Mouse (Mus musculus) embryonic facial prominence, embryonic 11.5 days (tissue): Measurements from ENCODE around the gene Ltc4s. TPM values are rescaled to one million over a fixed set of nuclear protein-coding genes. Genes with fewer than 3 reads are reported as not detected.

ENCODE experiments used
- ATAC-seq: fragments of 200-750 bp; cut with Nextera tagmentation; replicated peaks from 2 replicates; pipeline ENCODE4 v1.8.0; 2017; ENCODE audit warnings: low read depth; ENCODE audit not compliant: insufficient number of reproducible peaks, low FRiP score, low TSS enrichment
- DNase-seq: peaks from one replicate; pipeline ENCODE4 v3.0.0-alpha.2; 2015; ENCODE audit warnings: low spot score
- H3K27ac ChIP-seq: fragments of 300-500 bp; sonication (generic); replicated peaks from 2 replicates; pipeline ENCODE4 v1.5.1; 2014; ENCODE audit warnings: mild to moderate bottlenecking, low read depth, low read length, control low read depth
- H3K27me3 ChIP-seq: fragments of 300-500 bp; sonication (generic); 2 replicates; pipeline ENCODE4 v1.6.1; 2014; ENCODE audit warnings: mild to moderate bottlenecking, low read length, moderate library complexity, mixed read lengths; ENCODE audit not compliant: control insufficient read depth, insufficient read depth
- H3K36me3 ChIP-seq: fragments of 300-500 bp; sonication (generic); replicated peaks from 2 replicates; pipeline ENCODE4 v1.6.1; 2014; ENCODE audit warnings: low read depth, mild to moderate bottlenecking, low read length, moderate library complexity, mixed read lengths; ENCODE audit not compliant: control insufficient read depth, insufficient read depth
- H3K4me1 ChIP-seq: fragments of 300-500 bp; sonication (generic); 2 replicates; pipeline ENCODE4 v1.6.1; 2014; ENCODE audit warnings: low read length, mixed read lengths; ENCODE audit not compliant: control insufficient read depth, insufficient read depth
- H3K4me2 ChIP-seq: fragments of 300-500 bp; sonication (generic); 2 replicates; pipeline ENCODE4 v1.6.1; 2014; ENCODE audit warnings: low read depth, mild to moderate bottlenecking, control low read depth, low read length, moderate library complexity
- H3K4me3 ChIP-seq: fragments of 300-500 bp; sonication (generic); 2 replicates; pipeline ENCODE4 v1.5.1; 2014; ENCODE audit warnings: low read depth, low read length, control low read depth
- H3K9ac ChIP-seq: fragments of 300-500 bp; sonication (generic); replicated peaks from 2 replicates; pipeline ENCODE4 v1.6.1; 2014; ENCODE audit warnings: mild to moderate bottlenecking, control low read depth, low read length
- H3K9me3 ChIP-seq: fragments of 300-500 bp; sonication (generic); replicated peaks from 2 replicates; pipeline ENCODE4 v1.6.1; 2016; ENCODE audit warnings: mild to moderate bottlenecking, low read length, inconsistent platforms, mixed read lengths; ENCODE audit not compliant: control insufficient read depth
- WGBS: fragments of 180-500 bp; shearing (Covaris S2); extraction: QIAGEN DNeasy Blood & Tissue Kit; methylation state at CpG from one replicate; pipeline ENCODE4 v1.1.7; 2014; 5-methylcytosine and 5-hydroxymethylcytosine counted together
- polyA plus RNA-seq: library from polyadenylated mRNA; unstranded; fragments of >200 nt; fragmentation: Nextera tagmentation; extraction: Ambion mirVana; gene quantifications from 2 replicates; pipeline ENCODE4 v1.2.1, GENCODE M21; 2014

Ltc4s gene
- polyA plus RNA-seq, 1 experiment from 2014 or later = 0.36 TPM

- H3K4me3 ChIP-seq = no peak overlapping the region
- H3K4me2 ChIP-seq = no peak overlapping the region
- no peak overlapping the region for H3K27ac ChIP-seq
- H3K27me3 ChIP-seq = peaks cover 18% of the 10 kb centered on the region
- peaks cover 15% of the 10 kb centered on the region for H3K4me1 ChIP-seq
- H3K9me3 ChIP-seq = no peaks in the 10 kb centered on the region
- DNase-seq (no peak), ATAC-seq (no peak)
- H3K9ac ChIP-seq = no peak overlapping the region
- 84% methylated on average over 11 of the region's 11 CpGs for WGBS
- peaks cover 4% of the 10 kb centered on the region for H3K36me3 ChIP-seq
Observed at GRCm38 (mm10) chr11:50233993-50234392, 4.4 kb downstream of the Ltc4s start.

DNA sequence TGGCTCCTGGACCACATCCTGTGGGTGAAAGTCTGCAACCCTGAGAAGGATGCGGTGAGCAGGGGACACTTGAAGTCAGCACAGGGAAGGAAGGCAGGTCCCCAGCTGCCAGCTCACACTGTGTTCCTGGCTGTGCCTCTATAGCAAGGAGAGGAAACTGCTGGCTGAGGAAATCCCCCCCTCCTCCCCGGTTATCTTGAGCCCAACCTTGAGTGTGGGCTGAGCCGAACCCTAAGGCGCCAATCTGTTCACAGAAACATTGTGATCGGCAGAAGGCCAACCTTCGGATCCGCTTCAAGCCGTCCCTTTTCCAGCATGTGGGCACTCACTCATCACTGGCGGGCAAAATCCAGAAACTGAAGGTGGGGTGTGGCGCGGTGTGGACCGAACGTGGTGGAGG, 5.4 kb downstream of the Ltc4s start:
- peaks cover 21% of the 10 kb centered on the region for H3K4me1 ChIP-seq

GRCm38 (mm10) chr11:50231411-50231810, 7.0 kb downstream of the Ltc4s start:
- Histone ChIP-seq H3K36me3 (peaks cover 4% of the 10 kb centered on the region), H3K4me3 (peak overlapping the region; percentile 17; the same call in 1 of the 2 replicates), H3K27ac (no peak overlapping the region), H3K4me1 (peaks cover 21% of the 10 kb centered on the region), H3K27me3 (no peaks in the 10 kb centered on the region), H3K4me2 (peak overlapping the region; percentile 36; the same call in 1 of the 2 replicates), H3K9me3 (no peaks in the 10 kb centered on the region), H3K9ac (no peak overlapping the region)
- DNase-seq (peak; percentile 87), ATAC-seq (no peak)
- WGBS = 21% methylated on average over 8 of the region's 8 CpGs

More for the DNA sequence above, 5.4 kb downstream of the Ltc4s start:
- Histone ChIP-seq H3K27me3 (peaks cover 12% of the 10 kb centered on the region), H3K27ac (no peak overlapping the region), H3K4me3 (no peak overlapping the region), H3K9me3 (no peaks in the 10 kb centered on the region), H3K4me2 (no peak overlapping the region), H3K9ac (no peak overlapping the region), H3K36me3 (peaks cover 4% of the 10 kb centered on the region)
- ATAC-seq (no peak), DNase-seq (no peak)
- WGBS = 93% methylated on average over 13 of the region's 13 CpGs

- ATAC-seq (no peak), DNase-seq (no peak)
Observed at GRCm38 (mm10) chr11:50230481-50231304, 7.7 kb downstream of the Ltc4s start.

GRCm38 (mm10) chr11:50229252-50229910, 9.0 kb downstream of the Ltc4s start:
- 0 out of 2 replicates have a peak overlapping the region, but pooled peaks have one; percentile 4 for H3K9ac ChIP-seq
- H3K36me3 ChIP-seq = peaks cover 4% of the 10 kb centered on the region
- ATAC-seq (no peak), DNase-seq (no peak)
- WGBS = 35% methylated on average over 7 of the region's 7 CpGs
- peaks cover 21% of the 10 kb centered on the region for H3K4me1 ChIP-seq
- H3K4me2 ChIP-seq = no peak overlapping the region
- no peaks in the 10 kb centered on the region for H3K9me3 ChIP-seq
- no peak overlapping the region for H3K27ac ChIP-seq
- H3K4me3 ChIP-seq = no peak overlapping the region
- no peaks in the 10 kb centered on the region for H3K27me3 ChIP-seq

More at GRCm38 (mm10) chr11:50230481-50231304, 7.7 kb downstream of the Ltc4s start:
- Histone ChIP-seq H3K36me3 (peaks cover 4% of the 10 kb centered on the region), H3K27ac (no peak overlapping the region), H3K9ac (peak overlapping the region; percentile 39; the same call in 1 of the 2 replicates), H3K9me3 (no peaks in the 10 kb centered on the region), H3K27me3 (no peaks in the 10 kb centered on the region), H3K4me2 (peak overlapping the region; percentile 36), H3K4me1 (peaks cover 22% of the 10 kb centered on the region), H3K4me3 (peak overlapping the region; percentile 17)
- WGBS = 24% methylated on average over 45 of the region's 45 CpGs

- ATAC-seq (no peak), DNase-seq (peak; percentile 41)
- Histone ChIP-seq H3K4me2 (no peak overlapping the region), H3K4me1 (peaks cover 21% of the 10 kb centered on the region), H3K36me3 (peaks cover 4% of the 10 kb centered on the region; the same call in 1 of the 2 replicates), H3K9me3 (no peaks in the 10 kb centered on the region), H3K4me3 (no peak overlapping the region), H3K27me3 (no peaks in the 10 kb centered on the region), H3K27ac (no peak overlapping the region), H3K9ac (no peak overlapping the region)
- WGBS = 8% methylated on average over 3 of the region's 3 CpGs
Observed at GRCm38 (mm10) chr11:50228772-50229171, 9.6 kb downstream of the Ltc4s start.

- ATAC-seq (no peak), DNase-seq (no peak)
- Histone ChIP-seq H3K27me3 (no peaks in the 10 kb centered on the region), H3K9me3 (no peaks in the 10 kb centered on the region), H3K9ac (no peak overlapping the region), H3K4me2 (no peak overlapping the region), H3K4me1 (peaks cover 21% of the 10 kb centered on the region), H3K36me3 (peaks cover 1% of the 10 kb centered on the region; the same call in 1 of the 2 replicates), H3K4me3 (no peak overlapping the region), H3K27ac (no peak overlapping the region)
- WGBS = 93% methylated on average over 4 of the region's 4 CpGs
Observed at GRCm38 (mm10) chr11:50227736-50228135, 10.7 kb downstream of the Ltc4s start.

GRCm38 (mm10) chr11:50227226-50227625, 11.2 kb downstream of the Ltc4s start:
- 85% methylated on average over 3 of the region's 3 CpGs for WGBS
- ATAC-seq (no peak), DNase-seq (no peak)
- Histone ChIP-seq H3K4me1 (peaks cover 21% of the 10 kb centered on the region), H3K27me3 (no peaks in the 10 kb centered on the region), H3K4me3 (no peak overlapping the region), H3K27ac (no peak overlapping the region), H3K36me3 (no peaks in the 10 kb centered on the region; the same call in 1 of the 2 replicates), H3K9ac (no peak overlapping the region), H3K4me2 (no peak overlapping the region), H3K9me3 (no peaks in the 10 kb centered on the region)
